Mouse (Mus musculus): ENCODE results near the gene Slc25a33. TPM values are rescaled to one million over a fixed set of nuclear protein-coding genes. Genes with fewer than 3 reads are reported as not detected.

The Slc25a33 gene
- total RNA-seq, 2 experiments from 2014 or later: 18.3 to 31.6 TPM

DNA sequence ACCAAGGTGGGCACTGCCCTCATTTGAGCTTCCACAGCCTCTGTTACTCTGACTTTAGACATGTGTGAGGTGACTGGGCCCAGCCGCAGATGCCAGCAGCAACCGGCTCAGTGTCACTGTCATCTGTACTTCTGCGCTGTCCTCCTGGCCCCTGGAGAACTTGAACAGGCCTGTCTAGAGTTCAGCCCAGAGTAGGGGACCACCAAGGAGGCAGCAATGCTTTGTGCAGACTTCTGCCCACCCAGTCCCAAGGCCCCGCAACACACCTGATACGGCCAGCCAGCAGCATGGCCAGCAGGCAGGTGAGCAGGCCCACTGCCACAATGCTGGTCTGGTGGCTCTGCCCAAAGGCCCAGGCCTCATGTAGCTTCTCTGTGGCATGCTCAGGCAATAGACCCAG, 46.4 kb downstream of the Slc25a33 start:
- no peak for DNase-seq

DNA sequence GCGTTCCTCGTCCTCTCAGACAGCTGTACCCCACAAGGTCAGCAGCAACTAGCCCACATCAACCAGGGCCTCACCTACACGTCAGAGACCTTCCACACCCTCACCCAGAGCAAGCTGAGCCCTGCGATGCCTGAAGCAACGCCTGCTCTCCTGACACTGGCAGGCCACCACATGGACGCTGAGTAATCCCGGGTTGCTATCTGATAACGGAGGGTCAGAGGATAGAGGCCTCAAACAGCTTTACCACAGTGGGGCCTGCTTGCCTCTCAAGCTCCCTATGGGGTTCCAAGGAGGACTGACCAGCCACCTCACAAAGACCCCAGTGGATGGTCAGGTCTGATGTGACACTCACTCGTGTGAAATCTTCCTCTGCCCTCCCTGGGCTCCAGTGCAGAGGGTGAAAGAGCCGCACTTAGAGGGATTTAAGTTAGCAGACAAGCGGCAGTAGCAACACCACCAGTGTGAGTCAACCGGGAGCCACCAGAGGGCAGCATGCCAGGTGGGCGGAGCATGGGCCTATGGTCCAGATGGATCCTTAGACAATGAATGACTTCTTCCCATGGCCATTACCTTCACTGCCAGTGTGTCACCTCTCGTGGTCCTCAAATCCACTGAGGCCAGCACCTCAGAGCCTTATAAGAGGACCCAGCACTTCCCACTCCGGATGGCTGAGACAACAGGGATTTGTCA, 48.3 kb downstream of the Slc25a33 start:
- DNase-seq: peak; percentile 94 to 97

DNA sequence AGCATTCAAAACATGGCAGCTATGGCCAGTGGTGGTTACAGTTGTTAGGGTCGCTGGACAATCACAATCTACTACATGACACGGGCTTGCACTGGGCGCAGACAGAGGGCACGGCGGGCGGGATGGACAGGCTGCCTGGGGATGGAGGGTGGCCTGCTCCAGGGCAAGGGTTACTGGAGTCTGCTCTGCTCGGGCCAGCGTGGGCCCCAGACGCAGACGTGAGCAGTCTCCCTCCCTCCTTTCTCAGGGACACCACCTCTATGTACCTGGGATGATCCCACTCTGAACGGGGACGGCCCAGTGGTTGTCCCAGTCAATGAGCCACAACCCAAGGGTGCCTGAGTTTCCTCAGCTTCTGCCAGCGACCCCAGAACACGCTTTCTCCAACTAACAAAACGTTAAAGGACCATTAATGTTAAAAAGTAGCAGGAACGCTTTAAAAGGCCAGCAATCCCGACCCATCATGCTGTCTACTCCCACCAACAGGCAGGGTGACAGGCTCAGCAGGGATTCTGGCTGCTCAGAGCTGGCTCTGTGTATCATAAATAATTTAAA, 49.1 kb downstream of the Slc25a33 start:
- no peak for DNase-seq

DNA sequence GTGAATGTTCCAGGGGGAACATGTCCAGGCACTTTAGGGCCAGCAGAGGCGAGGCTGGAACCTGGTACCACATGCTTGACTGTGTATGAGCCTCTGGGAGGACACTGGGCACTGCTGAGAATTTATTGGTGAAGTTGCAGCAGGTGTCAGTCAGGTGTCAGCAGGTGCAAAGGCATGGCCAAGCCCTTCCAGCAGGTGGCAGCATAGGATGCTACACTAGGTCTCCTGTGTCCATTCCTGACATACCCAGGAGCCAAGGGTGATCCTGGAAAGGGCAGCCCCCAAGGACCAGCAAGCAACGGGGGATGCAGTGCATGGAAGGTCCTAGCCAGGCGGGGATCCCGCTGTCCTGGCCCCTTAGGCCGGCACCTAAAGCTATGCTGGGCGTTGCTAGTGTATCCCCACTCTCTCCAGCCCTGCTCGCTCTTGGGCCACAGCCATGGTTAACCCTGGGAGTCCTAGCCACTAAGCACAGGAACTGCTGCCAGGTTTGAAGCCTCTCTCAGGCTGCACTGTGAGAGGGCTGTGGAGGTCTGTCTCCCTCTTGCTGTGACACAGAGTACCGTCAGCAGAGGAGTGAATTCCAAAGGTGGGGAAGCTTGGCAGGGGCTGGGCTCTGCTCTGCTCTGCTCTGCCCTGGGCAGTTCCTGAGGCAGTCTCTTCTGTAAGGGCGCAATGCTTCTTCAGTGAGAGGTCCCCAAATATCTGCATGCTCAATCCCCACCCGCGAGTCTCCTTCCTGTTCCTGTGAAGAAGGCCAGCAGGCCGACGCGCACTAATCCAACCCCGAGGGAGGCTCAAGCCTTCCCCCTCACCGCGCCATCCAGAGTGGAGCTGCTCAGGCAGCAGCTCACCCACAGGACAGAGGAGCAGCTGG, 50.0 kb downstream of the Slc25a33 start:
- DNase-seq: peak; percentile 46 to 61

DNA sequence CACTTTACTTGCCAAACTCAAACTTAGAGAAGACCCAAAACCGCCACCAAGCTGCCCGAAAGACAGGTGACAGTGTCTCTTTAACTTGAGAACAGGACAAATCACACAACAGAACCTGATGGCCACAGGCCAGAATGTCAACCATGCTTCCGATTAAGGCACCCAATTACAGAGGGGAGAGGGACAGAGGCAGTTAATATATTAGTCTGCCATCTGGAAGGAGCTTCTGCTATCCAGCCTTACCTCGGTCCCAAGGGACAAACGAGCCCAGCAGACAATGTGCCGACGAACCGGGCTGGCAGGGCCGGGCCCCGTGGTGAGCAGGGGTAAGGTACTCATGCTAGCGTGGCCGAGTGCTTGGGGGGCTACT, 51.1 kb downstream of the Slc25a33 start:
- no peak for DNase-seq

DNA sequence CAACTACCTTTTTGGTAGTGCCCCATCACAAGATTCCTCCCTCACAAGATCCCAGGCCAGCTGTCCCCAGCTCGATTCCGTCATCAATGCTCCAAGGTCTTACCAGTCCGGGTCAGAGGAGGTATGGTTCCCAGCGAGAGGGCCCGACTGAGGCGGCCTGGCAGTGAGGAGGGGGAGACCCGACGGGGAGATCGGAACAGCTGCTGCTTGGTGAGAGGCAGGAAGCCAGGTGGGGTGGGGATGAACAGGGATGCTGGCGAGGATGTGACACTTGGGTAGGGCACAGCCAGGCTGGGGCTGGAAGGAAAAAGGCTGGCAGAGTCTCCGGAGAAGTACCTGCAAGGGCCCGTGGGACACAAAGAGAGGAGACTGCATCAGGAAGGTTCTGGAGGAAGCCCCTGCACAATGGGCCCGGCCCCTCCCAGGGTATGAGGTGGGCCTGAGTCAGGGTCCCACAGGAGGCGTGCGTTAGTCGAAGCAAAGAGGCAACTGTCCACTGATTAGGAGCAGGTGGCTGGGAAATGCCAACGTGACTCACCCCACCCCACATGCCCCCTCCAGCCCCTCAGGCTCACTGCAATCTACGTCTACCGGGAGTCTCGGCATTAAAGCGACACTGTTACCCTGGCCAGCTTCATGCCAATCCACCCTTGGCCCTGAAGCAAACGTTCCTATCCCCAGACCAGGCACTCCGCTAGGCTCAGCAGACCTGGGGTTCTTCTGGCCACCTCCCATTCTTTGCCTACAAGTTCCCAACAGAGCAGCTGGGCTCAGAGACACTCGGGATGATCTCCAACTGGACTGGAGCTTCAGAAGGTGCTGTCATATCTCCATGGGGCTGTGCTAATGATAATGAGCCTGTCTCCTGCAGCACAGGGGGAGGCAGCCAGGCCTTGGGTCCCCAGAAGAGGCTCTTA, 51.7 kb downstream of the Slc25a33 start:
- DNase-seq: no peak

DNA sequence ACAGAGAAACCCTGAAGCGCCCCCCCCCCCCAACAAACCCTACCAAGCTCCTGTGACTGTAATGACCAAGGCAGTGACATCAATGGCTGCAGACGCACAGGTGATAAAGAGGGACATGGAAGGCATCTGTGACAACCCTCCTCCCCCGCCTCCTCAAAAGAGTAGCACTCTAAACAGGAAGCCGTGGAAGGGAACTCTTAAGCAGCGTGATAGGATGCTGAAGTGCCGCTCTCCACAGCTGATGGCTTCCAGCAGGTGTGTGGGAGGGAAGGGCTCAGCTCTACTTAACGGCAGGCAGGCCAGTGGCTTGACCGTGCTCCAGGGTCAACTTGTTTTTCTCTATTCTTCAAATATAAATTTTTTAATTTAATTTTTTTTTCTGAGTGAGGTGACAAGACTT, 52.9 kb downstream of the Slc25a33 start:
- DNase-seq: no peak

DNA sequence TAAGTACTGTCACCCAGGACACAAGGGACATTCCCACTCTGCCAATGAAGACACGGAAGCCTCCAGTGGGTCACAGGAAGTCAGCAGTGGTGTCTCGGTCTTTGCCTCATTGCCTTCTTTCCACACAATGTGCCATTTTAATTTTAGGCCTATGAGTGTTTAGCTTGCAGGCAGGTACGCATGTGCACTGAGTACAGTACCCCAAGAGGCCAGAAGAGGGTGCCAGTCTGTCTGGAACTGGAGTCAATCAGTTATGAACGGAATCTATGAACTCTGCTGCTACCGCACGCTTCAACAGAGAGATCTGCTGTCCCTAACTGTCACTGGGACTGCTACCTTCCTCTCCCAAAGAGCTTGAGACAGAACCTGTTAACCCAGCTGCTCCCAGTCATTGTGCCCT, 54.4 kb downstream of the Slc25a33 start:
- DNase-seq: peak; percentile 23 to 39

DNA sequence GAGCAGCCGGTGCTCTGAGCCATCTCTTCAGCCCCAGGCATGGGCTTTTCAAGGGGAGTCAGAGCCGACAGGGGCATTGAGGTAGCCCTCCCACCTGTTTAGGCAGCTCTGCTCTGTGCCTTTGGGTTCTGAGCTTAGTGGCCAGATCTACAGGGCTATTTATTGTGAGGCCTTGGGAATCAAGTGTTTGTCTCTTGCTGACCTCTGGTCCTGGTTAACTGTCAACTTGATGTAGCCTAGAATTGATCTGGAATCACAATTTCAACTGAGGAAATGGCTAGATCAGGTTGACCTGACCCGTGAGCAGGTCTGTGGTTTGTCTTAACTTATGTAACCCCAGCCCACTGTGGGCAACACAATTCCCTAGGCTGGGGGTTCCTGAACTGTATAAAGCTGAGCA, 59.5 kb downstream of the Slc25a33 start:
- no peak for DNase-seq

DNA sequence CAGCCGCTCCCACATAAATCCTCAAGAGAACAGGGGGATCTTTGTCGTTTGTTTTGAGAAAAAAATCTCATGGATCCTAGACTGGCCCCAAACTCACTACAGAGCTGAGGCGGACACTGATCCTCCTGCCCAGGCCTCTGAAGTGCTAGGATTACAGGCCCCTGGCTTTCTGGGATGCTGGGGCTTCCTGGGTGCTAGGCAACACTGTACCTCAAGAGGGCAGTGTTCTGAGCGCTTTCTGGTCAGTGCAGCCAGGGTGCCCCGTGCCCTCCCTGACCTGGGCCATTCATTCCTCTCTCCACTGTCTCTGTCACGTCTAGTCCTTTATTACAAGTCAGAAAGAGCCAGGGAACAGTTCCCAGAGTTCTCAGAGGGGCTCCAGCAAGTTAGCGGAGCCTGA, 62.1 kb downstream of the Slc25a33 start:
- peak; percentile 36 to 57 for DNase-seq

DNA sequence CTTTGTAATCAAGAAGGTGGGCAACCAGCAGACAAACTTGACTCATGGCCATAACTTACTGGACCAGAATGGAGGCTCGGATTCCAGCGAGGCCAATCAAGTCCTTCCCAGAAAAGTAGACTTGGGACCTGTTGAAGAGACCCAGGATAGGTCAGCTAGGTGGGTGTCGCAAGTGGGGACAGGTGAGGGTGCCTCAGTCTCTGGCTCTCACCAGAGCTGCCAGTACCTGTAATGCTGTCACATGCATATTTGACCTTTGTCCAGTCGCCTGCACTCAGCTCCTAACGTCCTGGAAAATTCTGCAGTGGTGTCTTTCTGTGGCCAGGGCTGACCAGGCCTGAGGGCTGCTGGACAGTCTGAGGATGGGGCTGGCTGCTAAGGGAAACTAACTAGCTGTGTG, 62.6 kb downstream of the Slc25a33 start:
- no peak for DNase-seq

DNA sequence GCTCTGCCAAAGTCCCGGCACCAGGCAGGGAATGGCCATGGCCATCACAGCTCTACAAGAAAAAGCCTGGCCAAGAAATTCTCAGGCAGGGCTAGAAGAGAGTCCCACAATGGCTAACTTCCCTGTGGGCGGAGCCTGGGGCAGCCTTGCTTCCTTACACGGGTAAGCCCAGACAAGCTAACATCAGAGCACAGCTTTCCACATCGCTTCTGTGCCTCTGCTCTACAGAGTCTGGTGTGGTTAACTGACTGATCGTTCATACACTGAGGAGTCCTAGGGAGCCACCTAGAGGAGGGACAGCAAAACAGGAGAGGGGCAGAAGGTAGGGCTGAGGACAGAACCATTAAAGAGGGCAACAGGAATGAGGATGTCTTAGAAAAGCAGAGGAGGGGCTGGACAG, 63.6 kb downstream of the Slc25a33 start:
- DNase-seq: peak; percentile 51 to 72

DNA sequence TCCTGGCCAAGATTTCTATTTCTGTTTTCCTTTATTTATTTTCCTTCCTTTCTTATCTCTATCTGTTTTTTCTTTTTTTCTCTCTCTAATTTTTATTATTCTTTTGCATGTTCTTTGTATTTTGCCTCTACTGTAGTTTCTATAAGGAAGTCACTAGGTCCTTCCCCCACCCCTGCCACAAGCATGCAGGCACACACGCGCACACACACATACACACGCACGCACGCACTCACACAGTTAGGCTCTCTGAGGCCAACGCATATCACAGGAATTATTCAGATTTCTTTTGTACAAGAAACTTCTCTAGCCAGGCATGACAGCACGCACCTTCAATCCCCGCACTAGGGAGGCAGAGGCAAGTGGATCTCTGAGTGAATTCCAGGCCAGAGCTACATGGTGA, 68.1 kb downstream of the Slc25a33 start:
- DNase-seq: no peak

DNA sequence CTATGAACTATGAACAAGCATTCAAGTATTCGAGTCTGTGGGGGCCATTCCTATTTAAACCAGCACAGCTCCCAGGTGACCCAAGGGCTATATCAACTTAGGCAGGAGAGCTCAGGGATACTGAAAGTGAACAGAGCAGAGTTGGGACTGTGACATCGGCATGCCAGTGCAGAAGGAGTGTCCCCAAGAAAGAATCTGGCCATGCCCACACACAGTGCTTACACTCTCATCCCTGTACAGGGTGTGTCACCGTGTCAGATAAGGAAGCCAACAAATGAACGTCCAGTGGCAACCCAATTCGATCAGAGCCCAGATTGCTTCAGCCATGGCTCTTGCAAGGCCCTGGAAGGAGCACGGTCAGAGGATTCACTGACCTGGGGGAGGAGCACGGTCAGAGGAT, 68.8 kb downstream of the Slc25a33 start:
- no peak for DNase-seq

DNA sequence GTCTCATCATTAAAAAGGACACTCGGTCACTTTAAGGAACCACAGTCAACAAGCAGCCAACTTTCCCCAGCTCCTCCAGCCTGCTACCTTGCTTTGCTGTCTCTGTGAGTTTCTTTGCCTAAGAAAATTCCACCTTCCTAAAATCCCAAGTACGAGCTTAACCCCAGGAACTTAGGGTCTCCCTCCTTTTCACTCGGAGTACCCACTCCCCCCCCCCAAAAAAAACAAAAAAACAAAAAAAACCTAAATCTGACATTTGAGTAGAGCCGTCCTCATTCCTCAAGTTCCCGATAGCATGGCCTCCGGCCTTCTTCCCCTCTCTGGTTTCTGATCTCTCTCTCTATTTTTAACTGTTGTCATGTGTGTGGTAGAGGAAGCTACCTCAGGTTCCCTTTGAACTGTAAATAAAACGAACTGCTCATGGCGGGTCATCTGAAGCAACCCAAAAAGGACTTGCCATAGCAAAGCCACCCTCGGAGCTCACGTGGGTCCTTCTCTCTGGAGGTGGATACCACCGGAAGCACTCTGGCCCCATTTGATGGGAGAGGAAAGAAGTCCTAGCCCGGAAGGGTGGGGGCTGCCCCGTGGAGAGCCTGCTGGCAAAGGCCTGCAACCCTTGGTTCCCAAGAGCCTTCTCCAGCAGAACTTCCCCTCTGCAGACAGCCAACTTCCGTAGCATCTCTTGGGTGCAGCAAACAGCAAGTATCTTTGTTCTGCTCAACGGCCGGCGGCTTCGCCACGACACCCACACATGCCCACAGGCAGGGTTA, 71.7 kb downstream of the Slc25a33 start, which contains the start of gene Pik3cd:
Pik3cd (minus strand) TSS at position 362 of the 770 bp plus-strand sequence.
- DNase-seq: peak in 1 of 2 experiments; percentile 32

DNA sequence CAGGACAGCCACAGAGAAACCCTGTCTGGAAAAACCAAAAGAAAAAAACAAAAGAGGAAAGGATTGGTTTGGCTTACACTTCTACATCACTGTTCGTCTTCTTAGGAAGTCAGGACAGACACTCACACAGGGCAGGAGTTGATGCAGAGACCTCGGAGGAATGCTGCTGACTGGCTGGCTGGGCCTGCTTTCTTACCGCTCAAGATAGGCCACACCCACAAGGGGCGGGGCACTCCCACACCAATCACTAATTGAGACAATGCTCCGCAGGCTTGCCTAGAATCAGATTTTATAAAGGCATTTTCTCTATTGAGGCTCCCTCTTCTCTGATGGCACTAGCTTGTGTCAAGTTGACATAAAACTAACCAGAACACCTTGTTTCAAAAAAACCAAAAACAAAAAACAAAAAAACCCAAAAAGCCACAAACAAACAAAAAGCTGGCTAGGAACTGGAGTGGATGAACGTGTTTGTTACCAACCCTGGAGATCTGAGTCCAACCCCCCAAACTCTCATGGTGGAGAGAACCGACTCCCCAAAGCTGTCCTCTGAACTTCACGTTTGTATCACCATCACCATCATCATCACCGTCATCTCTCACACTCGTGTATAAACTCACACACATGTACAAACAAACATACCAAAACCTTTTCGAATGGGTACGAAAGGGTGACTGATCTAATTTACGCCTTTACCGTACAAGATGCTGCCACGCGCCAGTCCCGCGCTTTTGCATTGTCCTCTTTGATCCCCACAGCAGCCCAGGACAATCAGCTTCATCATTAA, 72.5 kb downstream of the Slc25a33 start:
- DNase-seq: peak in 1 of 2 experiments; percentile 64

DNA sequence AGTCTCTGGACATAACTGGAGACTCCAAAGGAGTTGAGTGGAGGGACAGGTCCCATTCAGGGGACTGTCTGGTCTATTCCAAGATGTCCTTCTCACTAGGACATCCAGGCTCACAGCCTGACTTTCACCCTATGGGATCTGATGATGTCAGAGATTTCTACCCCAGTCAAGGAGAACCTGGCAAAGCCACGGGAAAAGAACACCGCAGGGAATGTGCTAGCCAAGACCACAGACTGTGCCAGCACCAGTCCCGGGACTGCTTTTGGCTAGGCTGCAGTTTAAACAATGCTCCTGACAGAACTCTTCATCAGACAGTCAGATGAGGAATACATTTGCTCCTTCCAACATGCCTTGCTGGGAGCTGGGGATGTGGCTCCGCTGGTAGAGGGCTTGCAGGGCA, 74.1 kb downstream of the Slc25a33 start:
- DNase-seq: no peak

DNA sequence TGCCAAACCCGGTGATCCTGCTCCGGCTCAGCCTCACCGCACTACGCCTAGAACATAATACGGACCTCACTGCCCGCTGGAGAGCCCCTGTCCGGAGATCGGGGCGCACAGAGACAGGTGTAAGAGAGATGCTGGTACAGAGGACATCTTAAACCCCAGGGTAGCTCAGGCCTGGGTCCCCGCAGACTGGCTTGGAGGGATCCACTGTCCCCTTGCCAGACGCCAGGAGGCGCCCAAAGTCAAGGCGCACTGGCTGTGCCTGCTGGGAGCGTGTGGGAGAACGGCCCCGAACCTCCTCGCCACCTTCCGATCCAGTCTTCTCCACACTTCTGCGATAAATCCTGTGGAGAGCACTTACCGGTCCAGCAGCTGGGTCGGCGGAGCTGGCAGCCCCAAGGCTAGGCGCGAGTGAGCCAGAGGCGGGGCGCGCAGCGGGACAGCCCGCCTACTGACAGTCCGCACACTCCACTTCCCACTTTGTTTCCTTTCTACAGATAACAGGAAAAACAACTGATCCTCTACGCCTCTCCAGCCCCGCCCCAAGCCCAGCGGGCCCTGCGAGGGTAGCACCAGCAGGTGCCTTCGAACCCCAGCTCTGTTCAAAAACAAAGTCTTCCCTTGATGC, 75.8 kb downstream of the Slc25a33 start:
- peak; percentile 58 to 71 for DNase-seq

DNA sequence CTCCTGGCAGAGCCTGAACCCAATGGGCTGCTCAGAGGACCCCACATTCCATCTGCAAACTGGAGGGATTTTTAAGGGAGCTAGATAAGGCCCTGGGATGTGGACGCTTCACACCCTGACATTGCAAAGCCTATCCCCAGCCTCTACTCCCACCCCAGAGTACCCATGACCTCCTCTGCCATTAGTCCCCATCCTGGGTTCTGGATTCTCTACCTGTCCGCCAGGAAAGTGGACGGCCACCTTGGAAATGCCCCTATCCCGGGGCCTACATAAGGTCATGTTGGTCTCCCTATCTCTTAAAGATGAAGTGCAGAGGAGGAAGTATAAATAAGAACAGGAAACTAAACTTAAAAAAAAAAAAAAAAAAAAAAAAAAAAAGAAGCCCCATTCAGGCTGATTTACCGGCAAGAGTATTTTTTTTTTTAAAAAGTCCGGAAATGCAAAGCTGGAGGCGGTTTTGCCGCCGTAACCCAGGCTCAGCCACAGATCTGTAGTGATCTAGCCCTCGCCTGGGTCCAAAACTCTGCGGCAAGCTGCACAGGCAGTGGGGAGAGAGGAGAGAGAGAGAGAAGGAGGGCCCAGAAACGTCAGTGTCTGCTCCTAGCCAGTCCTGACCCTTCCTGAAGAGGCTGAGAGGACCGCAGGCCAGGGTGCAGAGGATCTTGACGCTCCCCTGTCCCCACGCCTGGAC, 76.4 kb downstream of the Slc25a33 start:
- peak in 1 of 2 experiments; percentile 21 for DNase-seq

Measured in adrenal gland, postnatal 36 days (tissue).